Mouse (Mus musculus) brain, embryonic 14.5 days (tissue): ENCODE measurements at regions not wholly inside any gene's neighbourhood (a gene's known extent, or its start where the extent isn't known, plus 50 kb on each side); places are given as distances from the start of the nearest gene placed in this dataset.

Source experiments
- DNase-seq: peaks from one replicate; pipeline ENCODE4 v3.0.0-alpha.2; 2011; ENCODE audit warnings: low read depth
- CTCF ChIP-seq: fragments of 200-500 bp; IDR thresholded peaks from 2 replicates; pipeline ENCODE4 v1.5.1; 2012; ENCODE audit warnings: inconsistent platforms, mild to moderate bottlenecking, moderate library complexity, borderline replicate concordance; ENCODE audit not compliant: insufficient read depth, insufficient read length; ENCODE audit errors: extremely low read depth
- POLR2A ChIP-seq: fragments of 200-500 bp; IDR thresholded peaks from 2 replicates; pipeline ENCODE4 v1.6.1; 2012; ENCODE audit warnings: mild to moderate bottlenecking, inconsistent platforms, borderline replicate concordance; ENCODE audit not compliant: poor library complexity, insufficient read depth, insufficient read length, severe bottlenecking; ENCODE audit errors: extremely low read depth

DNA sequence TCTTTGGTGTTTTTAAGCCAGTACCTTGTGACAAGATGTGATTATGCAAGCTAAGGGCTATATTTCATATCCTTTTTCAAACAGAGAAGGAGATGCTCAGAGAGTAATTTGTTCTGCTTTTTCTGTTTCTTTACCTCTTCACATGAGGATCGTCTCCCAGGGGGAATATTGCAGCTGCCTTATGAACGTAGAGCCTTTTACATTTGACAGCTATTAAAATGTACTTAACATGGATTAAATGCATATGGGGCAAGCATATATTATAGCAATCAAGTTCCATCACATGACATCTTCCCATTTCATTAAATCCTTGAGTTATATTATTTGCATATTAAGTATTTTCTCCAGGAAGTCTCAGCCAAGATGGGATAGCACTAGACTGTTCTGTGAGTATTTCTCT lies 408.9 kb upstream of the Cntnap5a start:
- DNase-seq = peak; percentile 65
- TF ChIP-seq POLR2A (no peak), CTCF (no peak)
